Mouse (Mus musculus): ENCODE data around the gene Kcnh5.

The Kcnh5 gene

GRCm38 (mm10) chr12:74951124-74952115, 225.7 kb downstream of the Kcnh5 start:
- no peak for DNase-seq

GRCm38 (mm10) chr12:74901331-74901730, 275.8 kb downstream of the Kcnh5 start:
- DNase-seq: no peak

- DNase-seq: no peak
These were observed 276.4 kb downstream of the Kcnh5 start for GRCm38 (mm10) chr12:74900777-74901176.

GRCm38 (mm10) chr12:74899055-74899454, 278.1 kb downstream of the Kcnh5 start:
- DNase-seq: no peak

- DNase-seq: no peak
These were observed 278.9 kb downstream of the Kcnh5 start for GRCm38 (mm10) chr12:74898211-74898610.

- DNase-seq: no peak
These were observed 282.2 kb downstream of the Kcnh5 start for GRCm38 (mm10) chr12:74894870-74895423.

- no peak for DNase-seq
These were observed 287.7 kb downstream of the Kcnh5 start for GRCm38 (mm10) chr12:74889419-74889818.

GRCm38 (mm10) chr12:74887064-74887463, 290.1 kb downstream of the Kcnh5 start:
- DNase-seq: no peak

GRCm38 (mm10) chr12:74881344-74881743, 295.8 kb downstream of the Kcnh5 start:
- no peak for DNase-seq

GRCm38 (mm10) chr12:74855666-74856065, 321.5 kb downstream of the Kcnh5 start:
- no peak for DNase-seq

- DNase-seq: no peak
These were observed 322.9 kb downstream of the Kcnh5 start for GRCm38 (mm10) chr12:74854263-74854662.

- no peak for DNase-seq
These were observed 326.8 kb downstream of the Kcnh5 start for GRCm38 (mm10) chr12:74850323-74850722.

GRCm38 (mm10) chr12:74849912-74850311, 327.2 kb downstream of the Kcnh5 start:
- DNase-seq: no peak

GRCm38 (mm10) chr12:74848611-74849347, 328.4 kb downstream of the Kcnh5 start:
- DNase-seq: no peak
